Mouse (Mus musculus): ENCODE data around the gene Hoxc13. TPM values are rescaled to one million over a fixed set of nuclear protein-coding genes. Genes with fewer than 3 reads are reported as not detected.

Hoxc13 gene
- polyA plus RNA-seq (2016; fragmentation: Nextera tagmentation; extraction: Ambion mirVana), result 0.13 TPM in 1 of 2 replicates, not detected in the other

DNA sequence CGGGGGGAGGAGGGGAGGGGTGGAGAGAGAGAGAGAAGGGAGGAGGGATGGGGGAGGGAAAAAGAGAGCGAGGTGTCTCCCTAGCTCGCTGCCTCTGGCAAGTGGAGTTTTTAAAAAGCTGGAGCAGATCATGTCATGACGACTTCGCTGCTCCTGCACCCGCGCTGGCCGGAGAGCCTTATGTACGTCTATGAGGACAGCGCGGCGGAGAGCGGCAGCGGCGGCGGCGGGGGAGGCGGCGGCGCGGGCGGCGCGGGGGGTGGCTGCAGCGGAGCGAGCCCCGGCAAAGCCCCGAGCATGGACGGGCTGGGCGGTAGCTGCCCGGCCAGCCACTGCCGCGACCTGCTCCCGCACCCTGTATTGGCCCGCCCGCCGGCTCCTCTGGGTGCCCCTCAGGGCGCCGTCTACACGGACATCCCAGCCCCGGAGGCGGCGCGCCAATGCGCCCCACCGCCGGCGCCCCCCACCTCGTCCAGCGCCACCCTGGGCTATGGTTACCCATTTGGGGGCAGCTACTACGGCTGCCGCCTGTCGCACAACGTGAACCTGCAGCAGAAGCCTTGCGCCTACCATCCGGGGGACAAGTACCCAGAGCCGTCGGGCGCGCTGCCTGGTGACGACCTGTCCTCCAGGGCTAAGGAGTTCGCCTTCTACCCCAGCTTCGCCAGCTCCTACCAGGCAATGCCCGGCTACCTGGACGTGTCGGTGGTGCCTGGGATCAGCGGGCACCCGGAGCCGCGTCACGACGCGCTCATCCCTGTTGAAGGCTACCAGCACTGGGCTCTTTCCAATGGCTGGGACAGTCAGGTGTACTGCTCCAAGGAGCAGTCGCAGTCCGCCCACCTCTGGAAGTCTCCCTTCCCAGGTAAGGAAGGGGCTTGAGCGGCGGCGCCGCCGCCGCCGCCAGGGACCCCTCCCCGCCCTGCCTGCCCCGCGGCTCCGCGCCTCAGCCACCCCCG, at the start of gene Hoxc13:
Hoxc13 (plus strand) TSS at position 51 of the 959 bp plus-strand sequence.
- Histone ChIP-seq H3K4me1 (peaks cover 18% of the 10 kb centered on the region), H3K4me2 (peak within 1 kb of the TSS; percentile 43)
- WGBS, result 2% methylated on average over 72 of the region's 88 CpGs

DNA sequence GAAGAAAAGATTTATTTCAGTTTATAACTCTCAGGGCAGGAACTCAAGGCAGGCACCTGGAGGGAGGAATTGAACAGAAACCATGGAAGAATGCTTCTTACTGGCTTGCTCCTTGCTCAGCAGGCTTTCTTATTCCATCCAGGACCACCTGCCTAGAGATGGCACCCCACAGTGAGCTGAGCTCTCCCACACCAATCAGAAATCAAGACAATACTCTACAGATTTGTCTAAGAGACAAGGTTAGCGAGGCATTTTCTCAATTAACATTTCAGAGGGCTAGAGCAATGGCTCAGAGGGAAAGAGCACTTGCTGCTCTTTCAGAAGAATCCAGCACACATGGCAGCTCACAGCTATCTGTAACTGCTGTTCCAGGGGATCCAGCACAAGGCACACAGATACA, 35.1 kb upstream of the Hoxc13 start:
- 21% methylated on average over 1 of the region's 1 CpGs for WGBS
- H3K4me3 ChIP-seq (replicated peaks), result no peak overlapping the region

More for the DNA sequence above, at the start of gene Hoxc13:
- no peak for ATAC-seq (ENCODE audit: low FRiP score)
- Histone ChIP-seq H3K9me3 (no peaks in the 10 kb centered on the region), H3K9ac (no peak within 1 kb of the TSS), H3K27me3 (peaks cover 99% of the 10 kb centered on the region), H3K36me3 (replicated peaks) (no peaks in the 10 kb centered on the region), H3K27ac (no peak within 1 kb of the TSS), H3K4me3 (replicated peaks) (peak within 1 kb of the TSS; percentile 24)

DNA sequence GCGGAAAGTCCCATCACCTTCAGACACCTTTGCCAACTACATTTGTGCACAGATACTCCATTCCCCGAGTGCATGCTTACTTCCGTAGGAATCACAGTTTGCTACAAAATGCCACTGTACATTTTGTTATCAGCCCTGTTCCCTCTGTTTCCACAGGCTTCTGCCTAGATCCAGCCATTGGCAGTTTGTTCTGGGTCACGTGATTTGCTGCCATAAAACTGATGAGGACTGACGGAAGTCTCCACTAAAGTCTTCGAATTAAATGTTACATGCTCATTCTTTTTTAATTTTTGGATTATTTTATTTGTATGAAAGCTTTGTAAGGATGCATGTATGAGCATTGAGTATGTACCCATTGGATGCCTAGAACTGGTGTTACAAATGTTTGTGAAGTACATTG, 25.8 kb upstream of the Hoxc13 start:
- Histone ChIP-seq H3K9me3 (no peaks in the 10 kb centered on the region), H3K27ac (no peak overlapping the region), H3K9ac (no peak overlapping the region), H3K4me2 (no peak overlapping the region), H3K4me3 (replicated peaks) (no peak overlapping the region), H3K27me3 (peaks cover 45% of the 10 kb centered on the region), H3K4me1 (no peaks in the 10 kb centered on the region), H3K36me3 (replicated peaks) (no peaks in the 10 kb centered on the region)
- ATAC-seq (ENCODE audit: low FRiP score), result no peak
- 90% methylated on average over 6 of the region's 6 CpGs for WGBS

More for the DNA sequence above, 35.1 kb upstream of the Hoxc13 start:
- no peak overlapping the region for H3K4me2 ChIP-seq
- ATAC-seq (ENCODE audit: low FRiP score), result no peak
- H3K9ac ChIP-seq, result no peak overlapping the region
- no peak overlapping the region for H3K27ac ChIP-seq
- H3K36me3 ChIP-seq (replicated peaks), result no peaks in the 10 kb centered on the region
- no peaks in the 10 kb centered on the region for H3K9me3 ChIP-seq
- H3K27me3 ChIP-seq, result peaks cover 7% of the 10 kb centered on the region; the same call in 1 of the 2 replicates
- H3K4me1 ChIP-seq, result no peaks in the 10 kb centered on the region

DNA sequence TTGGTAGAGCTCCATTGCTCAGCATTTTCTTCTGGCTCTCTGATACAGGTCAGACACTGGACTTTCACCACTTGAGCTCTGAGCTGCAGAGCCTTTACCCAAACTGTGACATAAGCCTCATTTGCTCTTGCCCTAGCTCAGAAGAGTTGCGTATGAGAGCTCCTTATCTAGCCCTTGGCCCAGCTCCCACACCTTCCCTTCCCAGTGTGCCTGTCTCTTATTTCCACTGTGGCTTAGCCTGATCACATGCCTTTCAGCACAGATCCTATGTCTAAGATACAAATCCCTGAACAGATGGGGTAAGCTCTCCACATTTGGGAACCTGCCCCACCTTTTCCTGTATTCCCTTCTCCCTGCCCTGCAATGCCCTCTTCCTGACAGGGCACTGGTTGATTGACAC, 16.0 kb upstream of the Hoxc13 start:
- WGBS, result 65% methylated on average over 1 of the region's 1 CpGs
- H3K4me1 ChIP-seq, result no peaks in the 10 kb centered on the region
- no peaks in the 10 kb centered on the region for H3K9me3 ChIP-seq
- no peak for ATAC-seq (ENCODE audit: low FRiP score)
- H3K4me3 ChIP-seq (replicated peaks), result no peak overlapping the region
- peaks cover 75% of the 10 kb centered on the region for H3K27me3 ChIP-seq
- no peak overlapping the region for H3K9ac ChIP-seq
- no peak overlapping the region for H3K27ac ChIP-seq
- no peaks in the 10 kb centered on the region for H3K36me3 ChIP-seq (replicated peaks)
- H3K4me2 ChIP-seq, result no peak overlapping the region

DNA sequence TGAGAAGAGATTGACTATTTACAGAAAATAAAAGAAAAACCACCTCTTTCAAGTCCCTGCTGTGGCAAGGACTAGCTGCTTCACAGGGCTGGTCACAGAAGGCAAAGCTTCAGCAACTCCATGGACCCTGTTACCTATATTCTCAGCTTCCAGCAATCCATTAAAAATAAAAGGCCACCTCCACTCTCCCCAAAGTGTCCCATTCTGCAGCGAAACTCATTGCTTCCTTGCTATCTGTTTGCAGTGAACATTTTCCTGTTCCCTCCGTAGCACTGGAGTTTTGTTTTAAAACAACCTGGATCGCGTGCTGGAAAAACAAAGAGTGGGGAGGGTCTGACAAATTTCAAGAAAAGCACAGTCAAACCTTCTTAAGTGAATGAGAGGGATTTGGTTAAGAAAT, 11.4 kb upstream of the Hoxc13 start:
- no peak for ATAC-seq (ENCODE audit: low FRiP score)
- Histone ChIP-seq H3K9me3 (no peaks in the 10 kb centered on the region), H3K4me3 (replicated peaks) (no peak overlapping the region), H3K4me1 (no peaks in the 10 kb centered on the region), H3K36me3 (replicated peaks) (no peaks in the 10 kb centered on the region), H3K27ac (no peak overlapping the region), H3K9ac (no peak overlapping the region), H3K27me3 (peaks cover 91% of the 10 kb centered on the region), H3K4me2 (no peak overlapping the region)
- WGBS, result 1% methylated on average over 4 of the region's 4 CpGs

DNA sequence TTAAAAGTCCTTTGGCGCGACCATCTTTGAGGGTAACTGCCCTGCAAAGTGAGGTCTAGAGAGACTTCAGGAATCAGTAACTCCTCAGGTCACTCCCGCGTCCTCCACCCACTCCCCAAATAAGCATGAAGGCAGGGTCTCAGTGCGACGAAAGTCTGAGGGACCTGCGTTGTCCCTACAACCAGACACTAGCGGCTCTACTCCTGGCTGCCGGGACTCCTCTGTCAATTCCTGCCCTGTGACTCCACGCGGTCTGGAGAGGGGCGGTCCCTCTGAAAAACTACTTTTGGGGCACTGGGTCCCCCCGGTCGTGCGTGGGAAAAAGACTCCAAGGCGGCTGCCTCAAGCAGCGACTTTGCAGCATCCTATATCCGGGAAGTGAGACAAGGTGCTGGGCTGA, 10.9 kb upstream of the Hoxc13 start:
- no peak overlapping the region for H3K4me2 ChIP-seq

DNA sequence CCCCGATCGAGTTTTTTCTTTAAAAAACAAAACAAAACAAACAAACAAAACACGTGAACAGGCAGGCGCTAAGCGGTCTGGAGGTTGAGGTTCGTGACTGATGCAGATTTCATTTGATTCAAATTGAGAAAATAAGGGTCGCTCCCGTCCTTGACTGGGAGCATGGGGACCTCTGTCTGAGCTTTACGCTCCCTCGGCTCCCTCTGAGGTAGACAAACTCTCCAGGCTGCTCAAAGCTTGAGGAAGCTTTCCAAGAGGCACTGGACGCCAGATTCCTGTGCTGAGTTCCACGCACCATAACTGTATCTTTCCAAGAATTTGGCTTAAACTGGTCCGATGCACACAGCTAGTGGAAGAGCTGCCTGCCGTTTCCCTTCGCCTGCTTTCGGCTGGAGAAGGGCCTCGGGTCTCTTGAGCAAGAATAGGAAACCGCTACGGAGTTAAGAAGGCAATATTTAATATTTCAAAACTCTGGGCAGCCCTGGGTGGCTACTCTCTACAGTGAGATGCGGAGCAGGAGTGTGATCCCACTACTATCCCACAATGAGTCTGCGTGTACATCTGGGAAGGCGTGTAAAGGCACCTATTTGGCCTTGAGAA, 10.3 kb upstream of the Hoxc13 start:
- WGBS, result under 1% methylated on average over 22 of the region's 22 CpGs

More for the DNA sequence above, 10.9 kb upstream of the Hoxc13 start:
- H3K27me3 ChIP-seq, result peaks cover 91% of the 10 kb centered on the region
- H3K4me1 ChIP-seq, result no peaks in the 10 kb centered on the region
- under 1% methylated on average over 18 of the region's 18 CpGs for WGBS
- H3K36me3 ChIP-seq (replicated peaks), result no peaks in the 10 kb centered on the region
- H3K4me3 ChIP-seq (replicated peaks), result no peak overlapping the region
- no peak overlapping the region for H3K9ac ChIP-seq
- H3K27ac ChIP-seq, result no peak overlapping the region
- no peaks in the 10 kb centered on the region for H3K9me3 ChIP-seq
- no peak for ATAC-seq (ENCODE audit: low FRiP score)

DNA sequence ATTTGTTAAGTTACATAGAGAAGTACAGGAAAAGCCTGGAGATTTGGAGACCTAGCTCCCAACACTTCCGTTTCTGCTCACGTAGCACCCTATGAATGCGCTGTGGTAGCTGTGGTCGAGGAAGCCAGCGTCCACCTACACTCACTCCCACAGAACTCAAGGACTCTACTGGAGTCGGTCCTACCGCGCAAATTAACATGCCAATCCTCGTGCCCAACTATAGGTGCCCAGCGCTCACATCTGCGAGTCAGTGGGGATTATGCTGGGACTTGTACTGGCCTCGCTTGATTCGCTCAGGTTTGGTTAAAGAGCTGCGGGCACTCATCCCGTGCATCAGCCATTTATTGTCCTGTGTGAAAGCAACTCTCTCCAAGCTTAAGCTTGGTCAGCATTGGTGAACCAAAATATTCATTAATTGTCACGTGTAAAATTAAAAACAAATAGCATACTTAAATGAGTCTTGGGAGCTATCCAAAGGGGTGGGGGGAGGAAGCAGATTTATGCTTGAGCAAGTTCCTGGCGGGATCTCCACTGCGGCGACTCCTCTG, 7.8 kb upstream of the Hoxc13 start:
- no peak for ATAC-seq (ENCODE audit: low FRiP score)
- Histone ChIP-seq H3K4me2 (no peak overlapping the region), H3K36me3 (replicated peaks) (no peaks in the 10 kb centered on the region), H3K9me3 (no peaks in the 10 kb centered on the region), H3K27ac (no peak overlapping the region), H3K9ac (no peak overlapping the region), H3K27me3 (peaks cover 90% of the 10 kb centered on the region), H3K4me3 (replicated peaks) (no peak overlapping the region), H3K4me1 (no peaks in the 10 kb centered on the region)
- WGBS, result under 1% methylated on average over 19 of the region's 19 CpGs

More for the DNA sequence above, 10.3 kb upstream of the Hoxc13 start:
- H3K9ac ChIP-seq, result no peak overlapping the region
- no peak overlapping the region for H3K4me2 ChIP-seq
- no peak overlapping the region for H3K27ac ChIP-seq
- H3K27me3 ChIP-seq, result peaks cover 88% of the 10 kb centered on the region
- H3K4me3 ChIP-seq (replicated peaks), result no peak overlapping the region
- H3K4me1 ChIP-seq, result no peaks in the 10 kb centered on the region
- no peaks in the 10 kb centered on the region for H3K9me3 ChIP-seq
- no peak for ATAC-seq (ENCODE audit: low FRiP score)
- H3K36me3 ChIP-seq (replicated peaks), result no peaks in the 10 kb centered on the region

DNA sequence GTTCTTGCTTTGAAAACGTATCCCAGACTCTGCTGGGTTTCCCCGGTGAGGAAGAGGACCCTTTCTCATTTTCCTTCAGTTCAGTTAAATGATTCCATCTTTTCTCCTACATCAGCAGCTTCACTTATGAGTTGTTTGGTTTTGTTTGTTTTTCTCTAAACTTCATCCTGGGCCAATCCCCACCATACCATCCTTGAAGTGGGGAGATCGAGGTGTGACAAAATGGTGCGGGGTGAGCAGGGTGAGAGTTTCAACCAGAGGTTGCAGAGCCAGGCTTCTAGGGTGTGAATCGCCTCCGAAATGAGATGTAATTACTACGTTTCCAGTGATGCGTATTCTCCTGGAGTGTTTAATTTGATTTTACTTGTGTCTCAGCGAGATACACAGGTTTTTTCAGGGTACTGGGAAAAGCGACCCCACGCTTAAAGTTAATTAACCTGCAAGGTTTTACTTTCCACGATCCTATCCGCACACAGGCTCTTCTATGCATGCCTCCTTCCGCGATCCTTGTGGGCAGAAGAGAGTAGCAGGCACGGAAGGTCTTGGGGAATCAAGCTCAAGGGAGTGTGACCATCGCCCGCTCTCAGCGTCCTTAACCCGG, 2.8 kb upstream of the Hoxc13 start:
- H3K27ac ChIP-seq, result no peak overlapping the region
- no peaks in the 10 kb centered on the region for H3K36me3 ChIP-seq (replicated peaks)
- H3K4me2 ChIP-seq, result no peak overlapping the region
- no peak for ATAC-seq (ENCODE audit: low FRiP score)
- H3K9me3 ChIP-seq, result no peaks in the 10 kb centered on the region
- peaks cover 93% of the 10 kb centered on the region for H3K27me3 ChIP-seq
- no peak overlapping the region for H3K9ac ChIP-seq
- H3K4me3 ChIP-seq (replicated peaks), result no peak overlapping the region
- WGBS, result under 1% methylated on average over 20 of the region's 20 CpGs
- H3K4me1 ChIP-seq, result peaks cover 18% of the 10 kb centered on the region

DNA sequence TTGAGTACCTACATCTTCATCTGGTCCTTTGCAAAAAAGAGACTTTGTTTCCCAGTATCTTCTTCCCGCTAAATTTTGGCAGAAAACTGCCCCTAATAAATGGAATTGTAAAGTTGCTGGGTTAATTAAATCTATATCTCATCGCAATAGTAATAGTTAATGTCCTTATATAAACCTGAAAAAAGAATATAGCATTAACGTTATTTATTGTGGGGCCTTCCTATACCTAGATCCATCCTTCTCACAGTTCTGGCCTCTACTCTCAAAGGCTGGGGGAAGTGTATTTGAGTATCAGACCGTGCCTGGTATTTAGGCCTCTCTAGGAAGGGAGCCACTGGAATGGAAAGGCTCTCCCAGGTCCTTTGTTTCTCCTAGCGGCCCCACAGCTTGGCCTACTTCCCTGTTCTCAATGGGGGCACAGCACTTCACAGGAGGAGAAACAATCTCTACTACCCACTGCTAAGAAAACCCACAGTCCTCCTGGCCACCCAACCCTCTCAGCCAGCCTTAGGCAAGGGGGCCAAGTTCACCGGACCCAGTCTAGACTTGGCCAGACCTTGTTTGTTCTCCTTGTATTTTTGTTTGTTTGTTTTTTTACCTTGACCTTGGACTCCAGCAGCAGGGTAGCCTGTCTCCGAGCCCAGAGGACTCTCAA, 2.2 kb upstream of the Hoxc13 start:
- Histone ChIP-seq H3K36me3 (replicated peaks) (no peaks in the 10 kb centered on the region), H3K4me3 (replicated peaks) (no peak overlapping the region), H3K9ac (no peak overlapping the region), H3K4me1 (peaks cover 18% of the 10 kb centered on the region), H3K27me3 (peaks cover 94% of the 10 kb centered on the region), H3K4me2 (no peak overlapping the region), H3K9me3 (no peaks in the 10 kb centered on the region), H3K27ac (no peak overlapping the region)
- ATAC-seq (ENCODE audit: low FRiP score), result no peak
- 1% methylated on average over 7 of the region's 7 CpGs for WGBS

DNA sequence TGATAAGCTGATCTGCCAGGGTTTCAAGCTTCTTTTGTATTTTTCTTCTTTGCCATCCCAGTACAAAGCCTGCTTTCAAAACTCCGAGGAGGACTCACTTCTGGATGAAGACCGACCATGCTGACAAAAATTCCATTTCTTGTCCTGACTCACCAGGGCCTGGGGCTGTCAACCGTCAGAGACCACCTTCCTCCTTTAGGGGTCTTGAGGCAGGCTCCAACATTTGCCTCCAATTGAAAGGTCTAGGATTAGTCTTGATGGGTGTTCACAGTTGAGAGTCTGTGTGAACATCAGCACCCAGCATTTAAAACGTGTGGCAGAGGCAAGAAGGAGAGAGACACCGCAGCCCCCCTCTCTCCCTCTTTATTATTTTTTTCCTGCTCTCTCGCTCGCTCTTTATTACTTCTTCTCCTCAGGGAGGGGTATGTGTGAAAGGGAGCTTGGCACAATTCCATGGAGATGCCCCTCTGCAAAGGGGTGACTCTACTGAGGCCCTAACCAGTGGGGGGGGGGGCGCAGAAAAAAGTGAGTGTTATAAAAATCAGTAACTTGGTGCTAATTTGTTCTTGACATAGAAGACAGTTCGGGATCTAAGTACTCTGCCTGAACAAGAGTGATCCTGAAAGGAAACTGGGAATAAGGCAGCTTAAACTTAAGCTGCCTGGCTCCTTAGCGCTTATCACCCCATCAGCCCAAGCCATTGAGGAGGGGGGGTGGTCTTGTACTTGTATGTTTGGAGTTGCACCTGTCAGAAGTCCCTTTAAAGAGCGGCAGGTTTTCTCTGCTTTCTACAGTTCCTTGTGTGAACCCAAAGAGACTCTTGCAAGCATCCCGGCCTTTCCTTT, 1.3 kb upstream of the Hoxc13 start:
- Histone ChIP-seq H3K4me2 (no peak overlapping the region), H3K36me3 (replicated peaks) (no peaks in the 10 kb centered on the region), H3K9ac (no peak overlapping the region), H3K9me3 (no peaks in the 10 kb centered on the region), H3K27me3 (peaks cover 97% of the 10 kb centered on the region), H3K27ac (no peak overlapping the region), H3K4me3 (replicated peaks) (no peak overlapping the region), H3K4me1 (peaks cover 18% of the 10 kb centered on the region)
- WGBS, result 3% methylated on average over 12 of the region's 12 CpGs
- no peak for ATAC-seq (ENCODE audit: low FRiP score)
